Mouse (Mus musculus) thymus, adult 2 months (tissue): ENCODE results near the gene Cog3. TPM values are rescaled to one million over a fixed set of nuclear protein-coding genes. Genes with fewer than 3 reads are reported as not detected.

ENCODE experiments used
- DNase-seq: peaks from one replicate; pipeline ENCODE4 v3.0.0; 2021
- H3K27ac ChIP-seq: fragments of 200-500 bp; 2 replicates; pipeline ENCODE4 v1.5.1; 2012; ENCODE audit warnings: low read length, control low read depth; ENCODE audit not compliant: control insufficient read depth, insufficient read depth
- H3K27me3 ChIP-seq: fragments of 200-500 bp; 2 replicates; pipeline ENCODE4 v1.6.1; 2012; ENCODE audit warnings: mild to moderate bottlenecking, low read length, moderate library complexity, mixed read lengths; ENCODE audit not compliant: control insufficient read depth, insufficient read depth
- H3K36me3 ChIP-seq: fragments of 200-500 bp; 2 replicates; pipeline ENCODE4 v1.6.1; 2012; ENCODE audit warnings: mild to moderate bottlenecking, low read length, moderate library complexity; ENCODE audit not compliant: control insufficient read depth, insufficient read depth
- H3K4me1 ChIP-seq: fragments of 200-500 bp; replicated peaks from 2 replicates; pipeline ENCODE4 v1.6.1; 2012; ENCODE audit warnings: low read length; ENCODE audit not compliant: control insufficient read depth, insufficient read depth
- H3K4me3 ChIP-seq: fragments of 200-500 bp; 2 replicates; pipeline ENCODE4 v1.5.1; 2012; ENCODE audit warnings: mild to moderate bottlenecking, low read length, control low read depth, moderate library complexity; ENCODE audit not compliant: control insufficient read depth, insufficient read depth
- CTCF ChIP-seq: fragments of 200-500 bp; IDR thresholded peaks from 2 replicates; pipeline ENCODE4 v1.5.1; 2012; ENCODE audit warnings: mild to moderate bottlenecking, control low read depth, low read length, moderate library complexity, borderline replicate concordance; ENCODE audit not compliant: control insufficient read depth, poor library complexity, insufficient read depth; ENCODE audit errors: extremely low read depth
- POLR2A ChIP-seq: fragments of 200-500 bp; IDR thresholded peaks from 2 replicates; pipeline ENCODE4 v1.6.1; 2012; ENCODE audit warnings: mild to moderate bottlenecking, low read length, control low read depth, moderate library complexity; ENCODE audit not compliant: control insufficient read depth, poor library complexity, insufficient read depth; ENCODE audit errors: extremely low read depth
- WGBS: fragments of 180-500 bp; shearing (Covaris S2); methylation state at CpG from one replicate; pipeline ENCODE4 v1.1.7; 2018; 5-methylcytosine and 5-hydroxymethylcytosine counted together
- polyA plus RNA-seq: library from polyadenylated mRNA; depleted of rRNA; stranded (reverse); fragments of >200 nt; gene quantifications from 2 replicates; pipeline ENCODE4 v1.2.3, GENCODE M21; 2012

Gene Cog3
- polyA plus RNA-seq, 1 experiment: 16.2 TPM

DNA sequence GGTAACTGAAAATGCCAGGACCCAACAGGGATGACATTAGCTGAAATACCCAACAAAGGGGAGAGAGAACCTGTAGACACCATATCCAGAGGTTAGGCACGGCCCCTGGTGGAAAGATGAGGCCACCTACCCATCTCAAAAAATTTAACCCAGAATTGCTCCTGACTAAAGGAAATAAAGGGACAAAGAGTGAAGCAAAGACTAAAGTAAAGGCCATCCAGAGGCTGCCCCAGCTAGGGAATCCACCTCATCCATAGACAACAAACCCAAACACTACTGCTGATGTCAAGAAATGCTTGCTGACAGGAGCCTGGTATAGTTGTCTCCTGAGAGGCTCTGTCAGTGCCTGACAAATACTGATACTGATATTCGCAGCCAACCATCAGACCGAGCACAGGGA lies 42.6 kb downstream of the Cog3 start:
- TF ChIP-seq CTCF: no peak
- no peak for TF ChIP-seq POLR2A
- no peak overlapping the region for H3K4me3 ChIP-seq
- H3K27ac ChIP-seq: no peak overlapping the region
- no peaks in the 10 kb centered on the region for H3K4me1 ChIP-seq
- H3K27me3 ChIP-seq: no peaks in the 10 kb centered on the region
- WGBS: 97% methylated on average over 3 of the region's 3 CpGs
- no peak for DNase-seq
- peaks cover 72% of the 10 kb centered on the region for H3K36me3 ChIP-seq

GRCm38 (mm10) chr14:75708986-75709385 lies 45.3 kb downstream of the Cog3 start:
- WGBS: 95% methylated on average over 1 of the region's 1 CpGs
- no peaks in the 10 kb centered on the region for H3K4me1 ChIP-seq
- peaks cover 72% of the 10 kb centered on the region for H3K36me3 ChIP-seq
- H3K4me3 ChIP-seq: no peak overlapping the region
- no peaks in the 10 kb centered on the region for H3K27me3 ChIP-seq
- TF ChIP-seq CTCF: no peak
- TF ChIP-seq POLR2A: no peak
- no peak for DNase-seq
- no peak overlapping the region for H3K27ac ChIP-seq

GRCm38 (mm10) chr14:75707771-75708170 lies 46.5 kb downstream of the Cog3 start:
- no peaks in the 10 kb centered on the region for H3K27me3 ChIP-seq
- peaks cover 71% of the 10 kb centered on the region for H3K36me3 ChIP-seq
- no peak overlapping the region for H3K4me3 ChIP-seq
- WGBS: 97% methylated on average over 7 of the region's 7 CpGs
- no peak overlapping the region for H3K27ac ChIP-seq
- no peaks in the 10 kb centered on the region for H3K4me1 ChIP-seq
- TF ChIP-seq CTCF (no peak), POLR2A (no peak)
- no peak for DNase-seq

- H3K27ac ChIP-seq: no peak overlapping the region
- no peak for TF ChIP-seq POLR2A
- TF ChIP-seq CTCF: no peak
- H3K4me1 ChIP-seq: no peaks in the 10 kb centered on the region
- H3K27me3 ChIP-seq: no peaks in the 10 kb centered on the region
- DNase-seq: no peak
- H3K4me3 ChIP-seq: no peak overlapping the region
- WGBS: 92% methylated on average over 4 of the region's 4 CpGs
- H3K36me3 ChIP-seq: peaks cover 60% of the 10 kb centered on the region
These were observed 47.7 kb downstream of the Cog3 start for GRCm38 (mm10) chr14:75706647-75707046.

DNA sequence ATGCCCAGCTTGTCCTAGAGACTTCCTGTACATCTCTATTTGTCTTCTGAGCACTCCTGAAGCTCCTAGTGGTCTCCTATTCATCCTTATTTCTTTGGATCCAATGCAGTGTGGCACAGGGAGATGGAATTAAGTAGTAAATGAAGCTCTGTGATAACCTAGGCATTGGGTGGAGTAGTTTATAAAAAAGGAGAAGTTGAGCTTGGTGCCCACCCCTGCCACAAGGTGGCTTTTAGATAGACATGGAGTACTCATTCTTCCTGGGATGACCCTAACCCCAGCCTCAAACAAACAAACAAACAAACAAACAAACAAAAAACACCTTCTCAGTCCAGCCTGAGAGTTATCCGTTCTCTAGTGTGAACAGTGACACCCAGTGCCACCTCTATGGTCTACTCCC lies 56.4 kb downstream of the Cog3 start:
- TF ChIP-seq CTCF: no peak
- TF ChIP-seq POLR2A: no peak
- 100% methylated on average over 1 of the region's 1 CpGs for whole genome bisulfite sequencing
- H3K27ac ChIP-seq: no peak overlapping the region
- no peaks in the 10 kb centered on the region for H3K27me3 ChIP-seq
- H3K4me1 ChIP-seq: no peaks in the 10 kb centered on the region
- DNase-seq: no peak
- H3K36me3 ChIP-seq: peaks cover 2% of the 10 kb centered on the region; the same call in 1 of the 2 replicates
- no peak overlapping the region for H3K4me3 ChIP-seq

- TF ChIP-seq POLR2A (no peak), CTCF (no peak)
- no peak for DNase-seq
- Histone ChIP-seq H3K27ac (no peak overlapping the region), H3K36me3 (no peaks in the 10 kb centered on the region), H3K27me3 (no peaks in the 10 kb centered on the region), H3K4me1 (no peaks in the 10 kb centered on the region), H3K4me3 (no peak overlapping the region)
- WGBS: 73% methylated on average over 5 of the region's 5 CpGs
These were observed 58.2 kb downstream of the Cog3 start for GRCm38 (mm10) chr14:75696096-75696495.

GRCm38 (mm10) chr14:75690428-75690827 lies 63.9 kb downstream of the Cog3 start:
- no peak overlapping the region for H3K4me3 ChIP-seq
- H3K36me3 ChIP-seq: no peaks in the 10 kb centered on the region
- no peak for DNase-seq
- H3K27ac ChIP-seq: no peak overlapping the region
- WGBS: 96% methylated on average over 2 of the region's 2 CpGs
- TF ChIP-seq POLR2A: no peak
- TF ChIP-seq CTCF: no peak
- H3K27me3 ChIP-seq: no peaks in the 10 kb centered on the region
- H3K4me1 ChIP-seq: no peaks in the 10 kb centered on the region
